Mouse (Mus musculus) forebrain, postnatal 0 days (tissue): ENCODE measurements around the gene Slc16a11. TPM values are rescaled to one million over a fixed set of nuclear protein-coding genes. Genes with fewer than 3 reads are reported as not detected.

Experiments
- ATAC-seq: fragments of 200-750 bp; cut with Nextera tagmentation; 2 replicates; pipeline ENCODE4 v1.8.0; 2017; ENCODE audit warnings: mild to moderate bottlenecking, moderate library complexity
- DNase-seq: peaks from one replicate; pipeline ENCODE4 v3.0.0-alpha.2; 2015
- H3K27ac ChIP-seq: fragments of 300-500 bp; sonication (generic); 2 replicates; pipeline ENCODE4 v1.5.1; 2014; ENCODE audit warnings: low read depth, mild to moderate bottlenecking, antibody characterized with exemption, low read length, moderate library complexity, mixed read lengths
- H3K27me3 ChIP-seq: fragments of 300-500 bp; sonication (generic); 2 replicates; pipeline ENCODE4 v1.6.1; 2014; ENCODE audit warnings: mild to moderate bottlenecking, low read length, mixed read lengths; ENCODE audit not compliant: insufficient read depth
- H3K36me3 ChIP-seq: fragments of 300-500 bp; sonication (generic); 2 replicates; pipeline ENCODE4 v1.6.1; 2014; ENCODE audit warnings: mild to moderate bottlenecking, moderate library complexity; ENCODE audit not compliant: insufficient read depth
- H3K4me1 ChIP-seq: fragments of 300-500 bp; sonication (generic); 2 replicates; pipeline ENCODE4 v1.6.1; 2014; ENCODE audit warnings: antibody characterized with exemption; ENCODE audit not compliant: insufficient read depth
- H3K4me2 ChIP-seq: fragments of 300-500 bp; sonication (generic); 2 replicates; pipeline ENCODE4 v1.6.1; 2014; ENCODE audit warnings: low read depth, mild to moderate bottlenecking, moderate library complexity
- H3K4me3 ChIP-seq: fragments of 300-500 bp; sonication (generic); 2 replicates; pipeline ENCODE4 v1.5.1; 2014; ENCODE audit warnings: low read depth, low read length, mixed read lengths
- H3K9ac ChIP-seq: fragments of 300-500 bp; sonication (generic); 2 replicates; pipeline ENCODE4 v1.6.1; 2014; ENCODE audit warnings: mild to moderate bottlenecking
- H3K9me3 ChIP-seq: fragments of 300-500 bp; sonication (generic); 2 replicates; pipeline ENCODE4 v1.6.1; 2016; ENCODE audit warnings: low read length
- CTCF ChIP-seq: sonication (generic); IDR thresholded peaks from 2 replicates; pipeline ENCODE4 v1.5.1; 2016; ENCODE audit warnings: antibody characterized with exemption, control low read depth, low read depth
- WGBS: fragments of 180-500 bp; shearing (Covaris S2); extraction: QIAGEN DNeasy Blood & Tissue Kit; methylation state at CpG from one replicate; pipeline ENCODE4 v1.1.7; 2014; 5-methylcytosine and 5-hydroxymethylcytosine counted together
- polyA plus RNA-seq: library from polyadenylated mRNA; unstranded; fragments of >200 nt; fragmentation: Nextera tagmentation; extraction: Ambion mirVana; gene quantifications from 2 replicates; pipeline ENCODE4 v1.2.1, GENCODE M21; 2015
- total RNA-seq: library from RNA; depleted of rRNA; stranded (reverse); fragments of >200 nt; gene quantifications from 2 replicates; pipeline ENCODE4 v1.2.3, GENCODE M21; 2014

Gene Slc16a11
- total and polyA plus RNA-seq, 2 experiments from 2014 or later = 13.1 to 19.7 TPM

DNA sequence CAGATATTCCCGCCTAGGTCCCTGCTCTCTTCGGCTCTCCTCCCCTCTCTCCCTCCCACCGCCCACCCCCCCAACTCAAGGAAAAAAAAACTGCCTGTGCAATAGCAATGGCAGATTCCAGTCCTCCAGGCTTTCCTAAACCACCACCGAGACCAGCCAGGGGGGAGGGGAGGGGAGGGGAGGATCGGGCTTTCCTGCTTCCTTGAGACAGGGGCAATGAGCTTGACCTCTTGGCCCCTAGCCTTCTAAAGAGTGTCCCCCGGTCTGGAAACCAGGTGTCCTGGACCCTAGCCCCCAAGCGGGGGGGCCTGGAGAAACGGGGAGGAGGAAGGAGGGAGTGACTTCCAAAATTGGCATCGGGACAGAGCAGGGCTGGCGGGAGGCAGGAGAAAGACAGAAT lies 20.0 kb downstream of the Slc16a11 start:
- peaks cover 10% of the 10 kb centered on the region; the same call in 1 of the 2 replicates for H3K4me1 ChIP-seq
- peak overlapping the region; percentile 48 for H3K4me3 ChIP-seq
- no peak for TF ChIP-seq CTCF
- H3K9me3 ChIP-seq = no peaks in the 10 kb centered on the region
- H3K27me3 ChIP-seq = peaks cover 24% of the 10 kb centered on the region
- H3K4me2 ChIP-seq = peak overlapping the region; percentile 56
- peaks cover 18% of the 10 kb centered on the region for H3K36me3 ChIP-seq
- WGBS = 6% methylated on average over 8 of the region's 10 CpGs
- DNase-seq (peak; percentile 72), ATAC-seq (peak; percentile 38; the same call in 1 of the 2 replicates)
- H3K9ac ChIP-seq = peak overlapping the region; percentile 66
- H3K27ac ChIP-seq = 0 out of 2 replicates have a peak overlapping the region, but pooled peaks have one; percentile 35

GRCm38 (mm10) chr11:70233016-70233415 lies 20.5 kb downstream of the Slc16a11 start:
- peaks cover 10% of the 10 kb centered on the region; the same call in 1 of the 2 replicates for H3K4me1 ChIP-seq
- peak overlapping the region; percentile 48 for H3K4me3 ChIP-seq
- TF ChIP-seq CTCF = no peak
- no peak overlapping the region for H3K27ac ChIP-seq
- ATAC-seq (no peak), DNase-seq (no peak)
- no peaks in the 10 kb centered on the region for H3K9me3 ChIP-seq
- peaks cover 18% of the 10 kb centered on the region for H3K36me3 ChIP-seq
- H3K9ac ChIP-seq = peak overlapping the region; percentile 66
- WGBS = 31% methylated on average over 8 of the region's 8 CpGs
- H3K27me3 ChIP-seq = peaks cover 24% of the 10 kb centered on the region
- peak overlapping the region; percentile 56 for H3K4me2 ChIP-seq

DNA sequence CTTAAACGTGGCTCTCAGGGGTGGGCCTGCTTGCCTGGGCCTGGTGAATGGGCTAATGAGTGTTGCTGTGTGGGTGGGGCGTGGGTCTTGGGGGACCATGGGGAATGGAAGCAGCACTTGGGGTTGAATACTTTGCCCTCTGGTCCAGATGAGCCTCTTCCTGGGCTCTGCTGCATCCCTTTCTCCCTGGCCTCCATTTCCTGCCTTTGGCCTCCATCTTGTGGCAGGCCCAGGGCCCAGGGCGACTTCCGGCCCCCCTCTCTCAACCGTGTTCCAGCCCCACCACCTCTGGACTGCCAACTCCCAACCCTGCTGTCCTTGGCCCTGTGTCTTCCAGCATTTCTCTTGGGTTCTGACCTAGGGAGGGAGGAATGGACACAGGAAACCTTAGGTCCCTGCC lies 21.5 kb downstream of the Slc16a11 start:
- H3K4me3 ChIP-seq = no peak overlapping the region
- ATAC-seq = no peak
- no peak for TF ChIP-seq CTCF
- 58% methylated on average over 5 of the region's 5 CpGs for WGBS
- no peak overlapping the region for H3K27ac ChIP-seq
- no peaks in the 10 kb centered on the region for H3K9me3 ChIP-seq
- peaks cover 18% of the 10 kb centered on the region for H3K36me3 ChIP-seq
- H3K27me3 ChIP-seq = peaks cover 19% of the 10 kb centered on the region
- no peak overlapping the region for H3K9ac ChIP-seq
- H3K4me2 ChIP-seq = no peak overlapping the region
- DNase-seq = no peak
- peaks cover 18% of the 10 kb centered on the region; the same call in 1 of the 2 replicates for H3K4me1 ChIP-seq

DNA sequence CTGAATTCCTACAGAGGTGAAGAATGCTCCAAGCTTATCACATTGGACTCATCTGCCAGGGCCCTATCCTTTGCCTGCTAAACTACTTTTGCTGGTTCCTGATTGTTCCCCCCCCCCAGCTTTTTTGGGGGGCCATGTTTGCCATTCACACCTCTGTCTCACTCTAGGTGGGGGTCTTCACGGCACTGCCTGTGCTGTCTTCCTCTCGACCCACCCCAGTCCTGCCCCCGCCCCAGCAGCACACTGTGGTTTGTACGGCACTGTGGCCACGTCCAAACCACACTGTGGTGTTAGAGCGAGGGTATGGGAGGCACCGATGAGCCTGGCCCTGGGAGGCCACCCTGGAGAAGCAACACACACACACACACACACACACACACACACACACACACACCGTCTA lies 21.9 kb downstream of the Slc16a11 start:
- ATAC-seq = no peak
- 88% methylated on average over 8 of the region's 8 CpGs for WGBS
- H3K4me3 ChIP-seq = no peak overlapping the region
- H3K27ac ChIP-seq = no peak overlapping the region
- no peaks in the 10 kb centered on the region for H3K9me3 ChIP-seq
- H3K27me3 ChIP-seq = peaks cover 15% of the 10 kb centered on the region
- TF ChIP-seq CTCF = no peak
- H3K36me3 ChIP-seq = peaks cover 18% of the 10 kb centered on the region
- DNase-seq = no peak
- H3K9ac ChIP-seq = no peak overlapping the region
- peaks cover 18% of the 10 kb centered on the region; the same call in 1 of the 2 replicates for H3K4me1 ChIP-seq
- no peak overlapping the region for H3K4me2 ChIP-seq

GRCm38 (mm10) chr11:70235254-70235900 lies 22.8 kb downstream of the Slc16a11 start:
- no peak for TF ChIP-seq CTCF
- DNase-seq (no peak), ATAC-seq (no peak)
- peaks cover 20% of the 10 kb centered on the region; the same call in 1 of the 2 replicates for H3K4me1 ChIP-seq
- H3K36me3 ChIP-seq = peaks cover 18% of the 10 kb centered on the region
- peaks cover 6% of the 10 kb centered on the region; the same call in 1 of the 2 replicates for H3K27me3 ChIP-seq
- H3K27ac ChIP-seq = no peak overlapping the region
- H3K9ac ChIP-seq = no peak overlapping the region
- H3K9me3 ChIP-seq = no peaks in the 10 kb centered on the region
- 90% methylated on average over 12 of the region's 12 CpGs for WGBS
- H3K4me3 ChIP-seq = no peak overlapping the region
- no peak overlapping the region; the same call in 1 of the 2 replicates for H3K4me2 ChIP-seq

DNA sequence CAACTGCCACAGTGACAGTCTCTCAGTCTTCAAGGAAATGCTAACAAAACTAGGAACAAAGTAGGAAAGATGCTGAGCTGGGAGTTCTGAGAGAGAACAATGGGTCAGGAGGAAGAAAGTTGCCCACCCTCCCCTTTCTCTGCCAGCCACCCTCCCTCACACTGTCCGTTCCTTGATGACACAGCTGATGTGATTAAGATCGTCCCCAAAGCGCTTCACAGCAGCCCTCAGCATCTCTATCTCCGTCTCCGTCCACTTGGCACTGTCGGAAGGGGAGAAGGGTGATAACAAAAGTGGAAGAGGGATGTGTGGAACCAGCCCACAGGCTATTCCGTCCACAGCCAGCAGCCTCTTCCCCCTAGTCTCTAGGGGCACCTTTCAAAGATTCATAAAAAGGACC lies 24.2 kb downstream of the Slc16a11 start:
- DNase-seq = no peak
- H3K27ac ChIP-seq = peak overlapping the region; percentile 96
- peaks cover 22% of the 10 kb centered on the region; the same call in 1 of the 2 replicates for H3K4me1 ChIP-seq
- H3K4me3 ChIP-seq = peak overlapping the region; percentile 98
- peak overlapping the region; percentile 92; the same call in 1 of the 2 replicates for H3K9ac ChIP-seq
- no peaks in the 10 kb centered on the region for H3K27me3 ChIP-seq
- peak overlapping the region; percentile 97 for H3K4me2 ChIP-seq
- no peak for TF ChIP-seq CTCF
- no peak for ATAC-seq
- no peaks in the 10 kb centered on the region for H3K9me3 ChIP-seq
- H3K36me3 ChIP-seq = peaks cover 18% of the 10 kb centered on the region
- WGBS = 22% methylated on average over 7 of the region's 7 CpGs

- peak; percentile 95 for ATAC-seq
- Histone ChIP-seq H3K4me3 (peak within 1 kb of the TSS; percentile 98), H3K27ac (peak within 1 kb of the TSS; percentile 96), H3K9ac (peak within 1 kb of the TSS; percentile 92), H3K4me1 (peaks cover 22% of the 10 kb centered on the region; the same call in 1 of the 2 replicates), H3K9me3 (no peaks in the 10 kb centered on the region), H3K27me3 (no peaks in the 10 kb centered on the region), H3K4me2 (peak within 1 kb of the TSS; percentile 97), H3K36me3 (peaks cover 18% of the 10 kb centered on the region)
- peak; percentile 67 for TF ChIP-seq CTCF
- DNase-seq = peak; percentile 97
- under 1% methylated on average over 64 of the region's 70 CpGs for WGBS
These were observed 25.1 kb downstream of the Slc16a11 start, which contains the start of gene 0610010K14Rik for GRCm38 (mm10) chr11:70237457-70238167. Gene 0610010K14Rik (minus strand): TSS chr11:70237914.
